Mouse (Mus musculus) lung, postnatal 0 days (tissue): ENCODE data around the gene Gm20388. TPM values are rescaled to one million over a fixed set of nuclear protein-coding genes. Genes with fewer than 3 reads are reported as not detected.
A peak's percentile ranks its signal among the peaks of the same experiment; 100 is the strongest.

Experiments used
- ATAC-seq: fragments of 200-750 bp; cut with Nextera tagmentation; 2 replicates; pipeline ENCODE4 v1.8.0; 2017; ENCODE audit warnings: moderate library complexity
- DNase-seq: peaks from one replicate; pipeline ENCODE4 v3.0.0-alpha.2; 2016; ENCODE audit warnings: low spot score
- H3K27ac ChIP-seq: fragments of 300-500 bp; sonication (generic); 2 replicates; pipeline ENCODE4 v1.5.1; 2014; ENCODE audit warnings: antibody characterized with exemption, mild to moderate bottlenecking, low read length, mixed read lengths
- H3K27me3 ChIP-seq: fragments of 300-500 bp; sonication (generic); replicated peaks from 2 replicates; pipeline ENCODE4 v1.6.1; 2014; ENCODE audit warnings: low read length, mixed read lengths; ENCODE audit not compliant: insufficient read depth
- H3K36me3 ChIP-seq: fragments of 300-500 bp; sonication (generic); 2 replicates; pipeline ENCODE4 v1.6.1; 2014; ENCODE audit warnings: low read length, mixed read lengths; ENCODE audit not compliant: insufficient read depth
- H3K4me1 ChIP-seq: fragments of 300-500 bp; sonication (generic); 2 replicates; pipeline ENCODE4 v1.6.1; 2014; ENCODE audit warnings: antibody characterized with exemption, low read depth, low read length, mixed read lengths; ENCODE audit not compliant: insufficient read depth
- H3K4me2 ChIP-seq: fragments of 300-500 bp; sonication (generic); replicated peaks from 2 replicates; pipeline ENCODE4 v1.6.1; 2014; ENCODE audit warnings: low read depth, mild to moderate bottlenecking, low read length, moderate library complexity, mixed read lengths
- H3K4me3 ChIP-seq: fragments of 300-500 bp; sonication (generic); 2 replicates; pipeline ENCODE4 v1.5.1; 2014; ENCODE audit warnings: low read depth, low read length
- H3K9ac ChIP-seq: fragments of 300-500 bp; sonication (generic); replicated peaks from 2 replicates; pipeline ENCODE4 v1.6.1; 2014; ENCODE audit warnings: low read depth, mild to moderate bottlenecking
- H3K9me3 ChIP-seq: fragments of 300-500 bp; sonication (generic); 2 replicates; pipeline ENCODE4 v1.6.1; 2016; ENCODE audit warnings: low read length, mixed read lengths
- CTCF ChIP-seq: IDR thresholded peaks from 2 replicates; pipeline ENCODE4 v1.5.1; 2016; ENCODE audit warnings: antibody characterized with exemption, mild to moderate bottlenecking
- EP300 ChIP-seq: IDR thresholded peaks from 2 replicates; pipeline ENCODE4 v1.6.1; 2016; ENCODE audit warnings: antibody characterized with exemption, mild to moderate bottlenecking, control low read depth
- WGBS: fragments of 180-500 bp; shearing (Covaris S2); extraction: QIAGEN DNeasy Blood & Tissue Kit; methylation state at CpG from one replicate; pipeline ENCODE4 v1.1.7; 2014; 5-methylcytosine and 5-hydroxymethylcytosine counted together
- polyA plus RNA-seq: library from polyadenylated mRNA; unstranded; fragments of >200 nt; fragmentation: Nextera tagmentation; extraction: Ambion mirVana; gene quantifications from 2 replicates; pipeline ENCODE4 v1.2.1, GENCODE M21; 2015

The Gm20388 gene
- polyA plus RNA-seq, 1 experiment from 2014 or later, result not detected

- H3K9ac ChIP-seq, result peak overlapping the region; percentile 68
- peak overlapping the region; percentile 89 for H3K27ac ChIP-seq
- DNase-seq, result peak; percentile 98
- H3K9me3 ChIP-seq, result no peaks in the 10 kb centered on the region
- peak overlapping the region; percentile 89 for H3K4me2 ChIP-seq
- TF ChIP-seq EP300 (no peak), CTCF (peak; percentile 74)
- 1% methylated on average over 55 of the region's 84 CpGs for WGBS
- peak; percentile 99 for ATAC-seq
- H3K36me3 ChIP-seq, result no peaks in the 10 kb centered on the region
- H3K27me3 ChIP-seq, result no peaks in the 10 kb centered on the region
- peak overlapping the region; percentile 91 for H3K4me3 ChIP-seq
- peaks cover 7% of the 10 kb centered on the region; the same call in 1 of the 2 replicates for H3K4me1 ChIP-seq
These were observed 3154.8 kb downstream of the Gm20388 start for GRCm38 (mm10) chr8:123065214-123066100.

GRCm38 (mm10) chr8:123066101-123066683 is 3155.6 kb downstream of the Gm20388 start:
- Histone ChIP-seq H3K4me1 (peaks cover 7% of the 10 kb centered on the region; the same call in 1 of the 2 replicates), H3K4me2 (peak overlapping the region; percentile 89), H3K4me3 (peak overlapping the region; percentile 91), H3K27ac (peak overlapping the region; percentile 89), H3K27me3 (no peaks in the 10 kb centered on the region), H3K9ac (peak overlapping the region; percentile 68), H3K36me3 (no peaks in the 10 kb centered on the region), H3K9me3 (no peaks in the 10 kb centered on the region)
- DNase-seq (no peak), ATAC-seq (no peak)
- WGBS, result 31% methylated on average over 7 of the region's 7 CpGs
- TF ChIP-seq EP300 (no peak), CTCF (peak; percentile 44)

GRCm38 (mm10) chr8:123071176-123071575 is 3160.5 kb downstream of the Gm20388 start:
- DNase-seq (no peak), ATAC-seq (no peak)
- H3K4me1 ChIP-seq, result peaks cover 3% of the 10 kb centered on the region; the same call in 1 of the 2 replicates
- no peaks in the 10 kb centered on the region for H3K9me3 ChIP-seq
- H3K27me3 ChIP-seq, result no peaks in the 10 kb centered on the region
- H3K9ac ChIP-seq, result no peak overlapping the region
- TF ChIP-seq CTCF (no peak), EP300 (no peak)
- no peak overlapping the region for H3K4me2 ChIP-seq
- H3K4me3 ChIP-seq, result no peak overlapping the region
- 55% methylated on average over 4 of the region's 4 CpGs for WGBS
- H3K27ac ChIP-seq, result no peak overlapping the region
- H3K36me3 ChIP-seq, result no peaks in the 10 kb centered on the region

GRCm38 (mm10) chr8:123077213-123077612 is 3166.6 kb downstream of the Gm20388 start:
- Histone ChIP-seq H3K27ac (no peak overlapping the region), H3K4me1 (no peaks in the 10 kb centered on the region), H3K27me3 (no peaks in the 10 kb centered on the region), H3K9me3 (no peaks in the 10 kb centered on the region), H3K4me3 (no peak overlapping the region), H3K36me3 (peaks cover 21% of the 10 kb centered on the region), H3K9ac (no peak overlapping the region), H3K4me2 (no peak overlapping the region)
- ATAC-seq (no peak), DNase-seq (no peak)
- TF ChIP-seq CTCF, result no peak
- TF ChIP-seq EP300, result no peak
- 88% methylated on average over 6 of the region's 6 CpGs for WGBS

- TF ChIP-seq CTCF (no peak), EP300 (no peak)
- peaks cover 29% of the 10 kb centered on the region for H3K36me3 ChIP-seq
- no peak overlapping the region for H3K9ac ChIP-seq
- H3K9me3 ChIP-seq, result no peaks in the 10 kb centered on the region
- DNase-seq (no peak), ATAC-seq (no peak)
- H3K4me2 ChIP-seq, result no peak overlapping the region
- H3K27ac ChIP-seq, result no peak overlapping the region
- H3K4me3 ChIP-seq, result no peak overlapping the region
- H3K4me1 ChIP-seq, result no peaks in the 10 kb centered on the region
- WGBS, result 90% methylated on average over 6 of the region's 6 CpGs
- no peaks in the 10 kb centered on the region for H3K27me3 ChIP-seq
These were observed 3172.4 kb downstream of the Gm20388 start for GRCm38 (mm10) chr8:123082993-123083392.

GRCm38 (mm10) chr8:123083610-123084009 is 3173.0 kb downstream of the Gm20388 start:
- H3K27ac ChIP-seq, result no peak overlapping the region
- H3K4me3 ChIP-seq, result no peak overlapping the region
- H3K9ac ChIP-seq, result no peak overlapping the region
- WGBS, result 85% methylated on average over 12 of the region's 12 CpGs
- peaks cover 29% of the 10 kb centered on the region for H3K36me3 ChIP-seq
- no peaks in the 10 kb centered on the region for H3K9me3 ChIP-seq
- no peaks in the 10 kb centered on the region for H3K27me3 ChIP-seq
- TF ChIP-seq EP300 (no peak), CTCF (no peak)
- ATAC-seq (no peak), DNase-seq (no peak)
- H3K4me2 ChIP-seq, result no peak overlapping the region
- H3K4me1 ChIP-seq, result no peaks in the 10 kb centered on the region
